Mouse (Mus musculus) heart, embryonic 10.5 days (tissue): Measurements from ENCODE around the gene Tecr. TPM values are rescaled to one million over a fixed set of nuclear protein-coding genes. Genes with fewer than 3 reads are reported as not detected.
A peak's percentile ranks its signal among the peaks of the same experiment; 100 is the strongest.
"Not testable (repeated sequence)": the region's sequence is repeated elsewhere in the genome, so short reads cannot be mapped to it uniquely, and the experiment has no call there.

Source experiments
- DNase-seq: peaks from one replicate; pipeline ENCODE4 v3.0.0-alpha.2; 2017; ENCODE audit warnings: low spot score
- H3K27ac ChIP-seq: fragments of 300-500 bp; sonication (generic); 2 replicates; pipeline ENCODE4 v1.5.1; 2016; ENCODE audit warnings: mild to moderate bottlenecking
- H3K27me3 ChIP-seq: fragments of 300-500 bp; sonication (generic); 2 replicates; pipeline ENCODE4 v1.6.1; 2016; ENCODE audit warnings: mild to moderate bottlenecking; ENCODE audit not compliant: poor library complexity, insufficient read depth, severe bottlenecking
- H3K36me3 ChIP-seq: fragments of 300-500 bp; sonication (generic); 2 replicates; pipeline ENCODE4 v1.6.1; 2016; ENCODE audit warnings: mild to moderate bottlenecking, moderate library complexity
- H3K4me1 ChIP-seq: fragments of 300-500 bp; sonication (generic); 2 replicates; pipeline ENCODE4 v1.6.1; 2016; ENCODE audit warnings: mild to moderate bottlenecking
- H3K4me3 ChIP-seq: fragments of 300-500 bp; sonication (generic); 2 replicates; pipeline ENCODE4 v1.5.1; 2016; ENCODE audit warnings: mild to moderate bottlenecking, moderate library complexity
- H3K9me3 ChIP-seq: fragments of 300-500 bp; sonication (generic); 2 replicates; pipeline ENCODE4 v1.6.1; 2016; ENCODE audit warnings: mild to moderate bottlenecking, moderate library complexity
- WGBS: fragments of 180-500 bp; shearing (Covaris S2); methylation state at CpG from one replicate; pipeline ENCODE4 v1.1.7; 2016; 5-methylcytosine and 5-hydroxymethylcytosine counted together
- polyA plus RNA-seq: library from polyadenylated mRNA; unstranded; fragments of >200 nt; fragmentation: Nextera tagmentation; extraction: Ambion mirVana; gene quantifications from 2 replicates; pipeline ENCODE4 v1.2.1, GENCODE M21; 2016

The Tecr gene
- polyA plus RNA-seq, 1 experiment from 2014 or later = 608 TPM

GRCm38 (mm10) chr8:83609547-83610180 is 1.9 kb upstream of the Tecr start:
- H3K27me3 ChIP-seq = no peaks in the 10 kb centered on the region
- H3K9me3 ChIP-seq = no peaks in the 10 kb centered on the region
- H3K27ac ChIP-seq = no peak overlapping the region
- peak overlapping the region; percentile 85 for H3K4me3 ChIP-seq
- DNase-seq = no peak
- peaks cover 26% of the 10 kb centered on the region for H3K4me1 ChIP-seq
- WGBS = 91% methylated on average over 10 of the region's 10 CpGs
- peaks cover 42% of the 10 kb centered on the region for H3K36me3 ChIP-seq

- DNase-seq = no peak
- Histone ChIP-seq H3K4me3 (peak overlapping the region; percentile 85), H3K36me3 (peaks cover 39% of the 10 kb centered on the region), H3K27ac (peak overlapping the region; percentile 98), H3K4me1 (peaks cover 26% of the 10 kb centered on the region), H3K27me3 (no peaks in the 10 kb centered on the region), H3K9me3 (no peaks in the 10 kb centered on the region)
- WGBS = 38% methylated on average over 9 of the region's 9 CpGs
These were observed 1.3 kb upstream of the Tecr start for GRCm38 (mm10) chr8:83609086-83609485.

- Histone ChIP-seq H3K4me1 (peaks cover 26% of the 10 kb centered on the region), H3K27ac (peak overlapping the region; percentile 98), H3K27me3 (no peaks in the 10 kb centered on the region), H3K9me3 (no peaks in the 10 kb centered on the region), H3K4me3 (peak overlapping the region; percentile 85), H3K36me3 (peaks cover 34% of the 10 kb centered on the region)
- peak; percentile 91 for DNase-seq
- under 1% methylated on average over 51 of the region's 51 CpGs for WGBS
These were observed 643 bp upstream of the Tecr start for GRCm38 (mm10) chr8:83608398-83608829.

GRCm38 (mm10) chr8:83602650-83603029 is 5.1 kb downstream of the Tecr start:
- no peak for DNase-seq
- Histone ChIP-seq H3K36me3 (no peaks in the 10 kb centered on the region), H3K4me1 (peaks cover 22% of the 10 kb centered on the region), H3K4me3 (no peak overlapping the region), H3K27me3 (no peaks in the 10 kb centered on the region), H3K9me3 (no peaks in the 10 kb centered on the region), H3K27ac (no peak overlapping the region)
- WGBS = 56% methylated on average over 2 of the region's 2 CpGs

- Histone ChIP-seq H3K36me3 (no peaks in the 10 kb centered on the region), H3K4me3 (no peak overlapping the region), H3K27me3 (no peaks in the 10 kb centered on the region), H3K4me1 (peaks cover 15% of the 10 kb centered on the region), H3K27ac (no peak overlapping the region), H3K9me3 (no peaks in the 10 kb centered on the region)
- no peak for DNase-seq
These were observed 8.0 kb downstream of the Tecr start for GRCm38 (mm10) chr8:83599814-83600213.

- Histone ChIP-seq H3K27me3 (no peaks in the 10 kb centered on the region), H3K9me3 (no peaks in the 10 kb centered on the region), H3K27ac (no peak overlapping the region), H3K4me1 (peaks cover 20% of the 10 kb centered on the region), H3K36me3 (no peaks in the 10 kb centered on the region), H3K4me3 (no peak overlapping the region)
- WGBS = 12% methylated on average over 1 of the region's 1 CpGs
- DNase-seq = no peak
These were observed 9.6 kb downstream of the Tecr start for GRCm38 (mm10) chr8:83598146-83598545.

- no peak overlapping the region for H3K4me3 ChIP-seq
- H3K27ac ChIP-seq = no peak overlapping the region
- peaks cover 6% of the 10 kb centered on the region for H3K36me3 ChIP-seq
- no peak for DNase-seq
- WGBS = 32% methylated on average over 3 of the region's 3 CpGs
- H3K9me3 ChIP-seq = no peaks in the 10 kb centered on the region
- H3K27me3 ChIP-seq = no peaks in the 10 kb centered on the region
- peaks cover 23% of the 10 kb centered on the region for H3K4me1 ChIP-seq
These were observed 11.4 kb downstream of the Tecr start for GRCm38 (mm10) chr8:83596369-83596768.

- DNase-seq, H3K27me3 ChIP-seq, H3K9me3 ChIP-seq: not testable (repeated sequence)
- Histone ChIP-seq H3K4me1 (peaks cover 18% of the 10 kb centered on the region), H3K36me3 (peaks cover 11% of the 10 kb centered on the region), H3K4me3 (peak overlapping the region; percentile 84), H3K27ac (peak overlapping the region; percentile 90)
- WGBS = 61% methylated on average over 3 of the region's 3 CpGs
These were observed 12.8 kb downstream of the Tecr start for GRCm38 (mm10) chr8:83595050-83595345.

GRCm38 (mm10) chr8:83594167-83595049 is 13.4 kb downstream of the Tecr start:
- Histone ChIP-seq H3K36me3 (peaks cover 12% of the 10 kb centered on the region), H3K9me3 (no peaks in the 10 kb centered on the region), H3K4me1 (peaks cover 15% of the 10 kb centered on the region; the same call in 1 of the 2 replicates), H3K4me3 (peak overlapping the region; percentile 84), H3K27me3 (no peaks in the 10 kb centered on the region), H3K27ac (peak overlapping the region; percentile 90)
- peak; percentile 100 for DNase-seq
- under 1% methylated on average over 43 of the region's 43 CpGs for WGBS

- H3K27ac ChIP-seq = peak overlapping the region; percentile 90
- H3K36me3 ChIP-seq = peaks cover 19% of the 10 kb centered on the region
- H3K9me3 ChIP-seq = no peaks in the 10 kb centered on the region
- DNase-seq = no peak
- H3K27me3 ChIP-seq = no peaks in the 10 kb centered on the region
- 8% methylated on average over 22 of the region's 22 CpGs for WGBS
- H3K4me1 ChIP-seq = peaks cover 15% of the 10 kb centered on the region; the same call in 1 of the 2 replicates
- peak overlapping the region; percentile 84 for H3K4me3 ChIP-seq
These were observed 14.2 kb downstream of the Tecr start for GRCm38 (mm10) chr8:83593325-83594166.

GRCm38 (mm10) chr8:83592682-83593081 is 15.1 kb downstream of the Tecr start:
- DNase-seq = no peak
- H3K27me3 ChIP-seq = no peaks in the 10 kb centered on the region
- H3K4me1 ChIP-seq = peaks cover 23% of the 10 kb centered on the region
- H3K9me3 ChIP-seq = no peaks in the 10 kb centered on the region
- H3K27ac ChIP-seq = no peak overlapping the region
- peak overlapping the region; percentile 84 for H3K4me3 ChIP-seq
- H3K36me3 ChIP-seq = peaks cover 25% of the 10 kb centered on the region
- WGBS = 80% methylated on average over 3 of the region's 3 CpGs

- Histone ChIP-seq H3K27ac (no peak overlapping the region), H3K4me1 (peaks cover 23% of the 10 kb centered on the region), H3K27me3 (no peaks in the 10 kb centered on the region), H3K9me3 (no peaks in the 10 kb centered on the region), H3K36me3 (peaks cover 39% of the 10 kb centered on the region), H3K4me3 (no peak overlapping the region)
- WGBS = 85% methylated on average over 7 of the region's 7 CpGs
- DNase-seq = no peak
These were observed 17.2 kb downstream of the Tecr start for GRCm38 (mm10) chr8:83590488-83591023.
